Mouse (Mus musculus) gastrocnemius, postnatal 14 days (tissue): ENCODE data around the gene Npas2. TPM values are rescaled to one million over a fixed set of nuclear protein-coding genes. Genes with fewer than 3 reads are reported as not detected.
A peak's percentile ranks its signal among the peaks of the same experiment; 100 is the strongest.

Experiments
- DNase-seq: peaks from one replicate; pipeline ENCODE4 v3.0.0; 2021; ENCODE audit warnings: mixed read lengths
- intact Hi-C: fragments of 180-260 bp; cut with DNase I; formaldehyde crosslinking; loops from one replicate; pipeline ENCODE4 v1.15.1; 2025; ENCODE audit warnings: low total_unique reads
- total RNA-seq, 2 experiments: library from RNA; stranded (reverse); gene quantifications; 2 replicates each; pipeline ENCODE4 v1.2.3; 2021

The Npas2 gene
- total RNA-seq, 2 experiments from 2014 or later: 3.2 TPM

GRCm38 (mm10) chr1:39362515-39362893, 169.0 kb downstream of the Npas2 start:
- intact Hi-C loops: no loop called here
- no peak for DNase-seq

GRCm38 (mm10) chr1:39365562-39365961, 172.0 kb downstream of the Npas2 start:
- intact Hi-C loops: no loop called here
- no peak for DNase-seq

- no peak for DNase-seq
- intact Hi-C loops: no loop called here
These were observed 173.5 kb downstream of the Npas2 start for GRCm38 (mm10) chr1:39367045-39367444.

GRCm38 (mm10) chr1:39367601-39368266, 174.2 kb downstream of the Npas2 start, which contains the start of gene Rpl31:
TSS of gene Rpl31 (plus strand) at chr1:39367842.
- intact Hi-C loops: no loop called here
- DNase-seq: peak; percentile 97

GRCm38 (mm10) chr1:39368267-39368841, 174.8 kb downstream of the Npas2 start:
- intact Hi-C loops: no loop called here
- DNase-seq: no peak

GRCm38 (mm10) chr1:39370431-39370830, 176.9 kb downstream of the Npas2 start:
- intact Hi-C loops: no loop called here
- DNase-seq: no peak

- intact Hi-C loops: no loop called here
- DNase-seq: no peak
These were observed 178.8 kb downstream of the Npas2 start for GRCm38 (mm10) chr1:39372220-39372843.

GRCm38 (mm10) chr1:39373378-39373777, 179.8 kb downstream of the Npas2 start:
- no peak for DNase-seq
- intact Hi-C loops: no loop called here

GRCm38 (mm10) chr1:39374231-39374809, 180.8 kb downstream of the Npas2 start:
- no peak for DNase-seq
- intact Hi-C loops: no loop called here

- no peak for DNase-seq
- intact Hi-C loops: no loop called here
These were observed 182.6 kb downstream of the Npas2 start for GRCm38 (mm10) chr1:39376121-39376520.

GRCm38 (mm10) chr1:39376726-39377240, 183.3 kb downstream of the Npas2 start:
- no peak for DNase-seq
- intact Hi-C loops: no loop called here

- intact Hi-C loops: no loop called here
- no peak for DNase-seq
These were observed 185.0 kb downstream of the Npas2 start for GRCm38 (mm10) chr1:39378540-39378939.

GRCm38 (mm10) chr1:39379021-39379420, 185.5 kb downstream of the Npas2 start:
- no peak for DNase-seq

GRCm38 (mm10) chr1:39381017-39381416, 187.5 kb downstream of the Npas2 start:
- no peak for DNase-seq
- intact Hi-C loops: no loop called here

More at GRCm38 (mm10) chr1:39379021-39379420, 185.5 kb downstream of the Npas2 start:
- intact Hi-C loops: no loop called here

- intact Hi-C loops: no loop called here
- DNase-seq: no peak
These were observed 191.4 kb downstream of the Npas2 start for GRCm38 (mm10) chr1:39384914-39385313.

GRCm38 (mm10) chr1:39386456-39386855, 192.9 kb downstream of the Npas2 start:
- intact Hi-C loops: no loop called here
- DNase-seq: no peak

GRCm38 (mm10) chr1:39387497-39387896, 194.0 kb downstream of the Npas2 start:
- DNase-seq: peak; percentile 34
- intact Hi-C loops: no loop called here

- intact Hi-C loops: no loop called here
- no peak for DNase-seq
These were observed 194.6 kb downstream of the Npas2 start for GRCm38 (mm10) chr1:39388163-39388562.

GRCm38 (mm10) chr1:39389338-39389737, 195.8 kb downstream of the Npas2 start:
- intact Hi-C loops: no loop called here
- DNase-seq: no peak

- DNase-seq: no peak
- intact Hi-C loops: loop anchor here (5.0 kb wide), 1 partner anchor 131 kb away; no protein-coding TSS in a partner anchor
These were observed 198.1 kb downstream of the Npas2 start for GRCm38 (mm10) chr1:39391652-39392051.
